Mouse (Mus musculus) hindbrain, embryonic 14.5 days (tissue): ENCODE measurements at regions not wholly inside any gene's neighbourhood (a gene's known extent, or its start where the extent isn't known, plus 50 kb on each side); places are given as distances from the start of the nearest gene placed in this dataset. TPM values are rescaled to one million over a fixed set of nuclear protein-coding genes. Genes with fewer than 3 reads are reported as not detected.

Source experiments
- microRNA-seq: library from miRNA; unstranded; fragments of <30 nt; microRNA quantifications from one replicate; pipeline ENCODE4, GENCODE M21; 2016

Small RNA genes in the stretch of these regions (microRNA-seq; reads per million reads assigned to microRNA genes)
- not detected for gene Gm44361
